Mouse (Mus musculus) neural tube, embryonic 14.5 days (tissue): ENCODE data around the gene Kcnh1. TPM values are rescaled to one million over a fixed set of nuclear protein-coding genes. Genes with fewer than 3 reads are reported as not detected.

Experiments
- ATAC-seq: fragments of 200-750 bp; cut with Nextera tagmentation; 2 replicates; pipeline ENCODE4 v1.8.0; 2017; ENCODE audit warnings: low read depth, mild to moderate bottlenecking, moderate TSS enrichment, moderate library complexity
- H3K27ac ChIP-seq: fragments of 300-500 bp; sonication (generic); 2 replicates; pipeline ENCODE4 v1.5.1; 2014; ENCODE audit warnings: low read depth, mild to moderate bottlenecking, control low read depth, low read length, moderate library complexity, mixed read lengths
- H3K27me3 ChIP-seq: fragments of 300-500 bp; sonication (generic); 2 replicates; pipeline ENCODE4 v1.6.1; 2014; ENCODE audit warnings: low read length; ENCODE audit not compliant: control insufficient read depth, insufficient read depth
- H3K36me3 ChIP-seq: fragments of 300-500 bp; sonication (generic); 2 replicates; pipeline ENCODE4 v1.6.1; 2014; ENCODE audit warnings: low read length, mixed read lengths; ENCODE audit not compliant: control insufficient read depth, insufficient read depth
- H3K4me1 ChIP-seq: fragments of 300-500 bp; sonication (generic); 2 replicates; pipeline ENCODE4 v1.6.1; 2014; ENCODE audit warnings: low read length; ENCODE audit not compliant: control insufficient read depth, insufficient read depth
- H3K4me2 ChIP-seq: fragments of 300-500 bp; sonication (generic); 2 replicates; pipeline ENCODE4 v1.6.1; 2014; ENCODE audit warnings: mild to moderate bottlenecking, low read depth, low read length, control low read depth
- H3K4me3 ChIP-seq: fragments of 300-500 bp; sonication (generic); 2 replicates; pipeline ENCODE4 v1.5.1; 2014; ENCODE audit warnings: low read depth, low read length, control low read depth, mixed read lengths
- H3K9ac ChIP-seq: fragments of 300-500 bp; sonication (generic); replicated peaks from 2 replicates; pipeline ENCODE4 v1.6.1; 2014; ENCODE audit warnings: low read depth, mild to moderate bottlenecking, control low read depth, low read length, mixed read lengths
- H3K9me3 ChIP-seq: fragments of 300-500 bp; sonication (generic); 2 replicates; pipeline ENCODE4 v1.6.1; 2016; ENCODE audit warnings: low read length; ENCODE audit not compliant: control insufficient read depth
- WGBS: fragments of 180-500 bp; shearing (Covaris S2); extraction: QIAGEN DNeasy Blood & Tissue Kit; methylation state at CpG from one replicate; pipeline ENCODE4 v1.1.7; 2014; 5-methylcytosine and 5-hydroxymethylcytosine counted together
- polyA plus RNA-seq: library from polyadenylated mRNA; unstranded; fragments of >200 nt; fragmentation: Nextera tagmentation; extraction: Ambion mirVana; gene quantifications from 2 replicates; pipeline ENCODE4 v1.2.1, GENCODE M21; 2014

Kcnh1 gene
- polyA plus RNA-seq, 1 experiment from 2014 or later: 3.1 TPM

DNA sequence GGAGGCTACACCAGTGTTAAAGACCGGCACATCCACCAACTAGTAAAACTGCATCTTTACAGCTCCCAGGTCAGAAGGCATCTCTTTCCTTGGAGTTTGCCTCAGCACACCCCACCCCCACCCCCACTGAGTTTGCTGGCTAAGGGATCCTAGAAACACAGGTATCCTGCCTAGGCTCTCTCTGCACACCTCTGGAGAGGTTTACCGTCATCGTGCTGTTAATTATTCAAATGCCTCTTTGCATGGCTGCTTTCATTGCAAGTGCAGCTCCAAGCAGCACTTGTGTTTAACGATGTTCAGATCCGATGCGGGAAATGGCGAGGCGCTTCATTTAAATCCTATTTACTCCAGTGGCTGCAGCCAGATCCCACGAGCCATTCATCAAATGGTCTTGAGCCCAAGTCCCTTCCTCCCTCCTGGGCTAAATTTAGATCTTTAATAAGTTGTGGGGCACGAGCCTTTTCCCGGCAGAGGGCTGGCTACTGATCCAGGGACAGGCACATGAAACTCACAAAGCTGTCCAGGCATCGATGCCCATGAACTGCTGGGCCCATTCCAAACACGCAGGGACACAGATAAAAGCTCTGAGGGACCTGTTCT is 330.4 kb downstream of the Kcnh1 start:
- Histone ChIP-seq H3K9me3 (no peaks in the 10 kb centered on the region), H3K9ac (no peak overlapping the region), H3K4me2 (peak overlapping the region; percentile 14; the same call in 1 of the 2 replicates), H3K27me3 (no peaks in the 10 kb centered on the region), H3K27ac (no peak overlapping the region), H3K4me1 (peaks cover 16% of the 10 kb centered on the region; the same call in 1 of the 2 replicates), H3K36me3 (no peaks in the 10 kb centered on the region), H3K4me3 (no peak overlapping the region)
- 27% methylated on average over 13 of the region's 13 CpGs for WGBS
- ATAC-seq: peak; percentile 59; the same call in 1 of the 2 replicates

DNA sequence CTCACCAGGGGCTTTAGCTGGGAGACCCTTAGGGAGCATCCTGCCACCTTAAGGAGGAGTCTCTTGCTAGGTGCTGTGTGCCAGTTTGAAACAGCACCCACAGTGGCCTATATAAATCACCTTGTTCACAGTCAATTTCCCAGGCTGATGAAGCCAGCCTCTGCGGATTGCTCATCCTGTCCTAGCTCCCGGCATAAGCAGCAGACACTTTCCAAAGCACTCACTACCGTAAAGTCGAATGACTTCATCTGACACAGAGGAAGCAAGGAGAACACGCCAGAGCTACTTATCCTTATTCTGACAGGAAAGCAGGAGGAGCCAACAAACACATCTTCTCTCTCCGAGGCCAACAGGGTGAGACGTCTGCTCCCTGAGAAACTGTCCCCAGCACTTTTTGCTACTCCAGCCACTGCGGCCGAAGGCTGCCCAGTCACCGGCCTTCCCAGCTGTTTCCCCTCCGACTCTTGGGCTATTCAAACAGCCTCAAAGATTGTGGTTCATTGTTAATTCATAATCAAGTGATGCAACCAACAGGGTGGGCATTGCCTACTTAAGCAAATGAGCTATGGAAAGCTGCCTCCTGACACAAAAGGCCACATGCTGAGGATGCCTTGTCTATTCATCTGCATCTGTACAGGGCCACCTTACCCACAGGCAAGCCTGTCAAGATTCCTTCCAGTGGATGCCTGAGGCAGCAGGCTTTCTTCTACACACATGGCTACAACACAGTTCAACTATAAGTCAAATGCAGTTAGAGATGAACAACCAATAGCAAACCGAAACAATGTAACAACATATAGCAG is 332.0 kb downstream of the Kcnh1 start:
- Histone ChIP-seq H3K4me2 (no peak overlapping the region), H3K9ac (no peak overlapping the region), H3K36me3 (no peaks in the 10 kb centered on the region), H3K27ac (peak overlapping the region; percentile 48; the same call in 1 of the 2 replicates), H3K4me1 (peaks cover 16% of the 10 kb centered on the region; the same call in 1 of the 2 replicates), H3K4me3 (no peak overlapping the region), H3K27me3 (no peaks in the 10 kb centered on the region), H3K9me3 (no peaks in the 10 kb centered on the region)
- no peak for ATAC-seq
- WGBS: 30% methylated on average over 12 of the region's 12 CpGs

DNA sequence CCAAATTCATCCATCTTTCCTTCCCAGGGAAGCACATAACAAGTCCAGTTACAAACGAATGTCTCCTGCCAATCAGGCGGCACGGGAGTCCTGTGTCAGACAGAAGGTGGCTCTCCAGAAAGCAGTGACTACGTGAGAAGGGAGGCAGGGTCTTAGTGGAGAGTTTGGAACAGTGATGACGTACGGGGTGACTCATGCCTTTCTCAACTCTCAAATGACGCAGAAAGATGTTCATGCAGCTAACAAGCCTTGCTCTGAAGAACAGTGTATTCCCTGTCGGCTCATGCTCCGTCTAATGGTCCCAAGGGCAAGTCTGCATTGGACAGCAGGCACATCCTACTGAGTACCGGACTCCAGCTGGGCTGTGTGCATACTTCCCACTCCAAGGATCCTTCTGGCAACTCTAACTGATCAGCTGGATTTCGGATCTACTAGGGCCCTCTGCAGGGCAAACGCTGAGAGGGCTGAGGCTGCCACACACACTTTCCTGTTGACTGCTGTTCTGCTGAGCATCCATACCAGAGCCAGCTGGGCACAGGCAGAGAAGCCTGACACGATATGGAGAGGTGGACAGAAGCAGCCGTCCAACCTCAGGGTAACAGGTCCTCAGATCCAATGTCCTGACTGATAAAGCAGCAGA is 335.3 kb downstream of the Kcnh1 start:
- H3K4me2 ChIP-seq: no peak overlapping the region
- no peaks in the 10 kb centered on the region for H3K9me3 ChIP-seq
- ATAC-seq: no peak
- WGBS: 74% methylated on average over 14 of the region's 14 CpGs
- H3K4me1 ChIP-seq: 0 out of 2 replicates have a peak, but pooled peaks cover 13% of the 10 kb centered on the region
- H3K9ac ChIP-seq: no peak overlapping the region
- no peaks in the 10 kb centered on the region for H3K36me3 ChIP-seq
- no peak overlapping the region for H3K27ac ChIP-seq
- no peaks in the 10 kb centered on the region for H3K27me3 ChIP-seq
- no peak overlapping the region for H3K4me3 ChIP-seq

DNA sequence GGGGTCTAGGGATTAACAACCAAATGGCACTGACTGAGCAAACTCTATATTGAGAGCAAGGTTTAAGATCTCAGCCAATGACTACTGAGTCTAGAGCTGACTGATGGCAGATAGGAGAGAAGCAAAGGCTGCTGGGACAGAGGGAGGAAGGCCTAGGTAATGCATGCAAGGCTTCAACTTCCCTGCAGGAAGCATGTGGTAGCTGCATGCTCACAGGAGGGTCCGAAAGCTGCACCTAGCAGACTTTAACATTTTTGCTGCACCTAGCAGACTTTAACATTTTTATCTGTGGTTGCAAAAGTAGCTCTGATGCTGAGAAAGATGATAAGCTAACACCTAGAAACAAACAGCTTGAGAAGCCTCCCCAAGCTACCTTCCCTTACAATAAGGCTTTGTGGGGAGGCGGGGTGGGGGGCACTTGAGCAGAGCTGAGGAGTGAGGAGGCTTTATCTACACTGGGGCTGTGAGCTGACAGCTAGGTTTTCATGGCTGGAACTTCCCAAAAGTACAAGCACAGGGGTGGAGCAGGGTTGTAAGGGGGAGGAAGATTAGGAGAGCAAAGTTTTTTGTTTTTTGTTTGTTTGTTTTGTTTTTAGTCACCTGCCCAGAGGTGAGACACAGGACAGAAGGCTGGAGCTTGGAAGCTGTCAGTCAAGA is 341.0 kb downstream of the Kcnh1 start:
- no peaks in the 10 kb centered on the region for H3K27me3 ChIP-seq
- 78% methylated on average over 2 of the region's 2 CpGs for WGBS
- H3K9me3 ChIP-seq: no peaks in the 10 kb centered on the region
- no peak overlapping the region for H3K4me3 ChIP-seq
- no peak overlapping the region for H3K27ac ChIP-seq
- ATAC-seq: no peak
- no peaks in the 10 kb centered on the region for H3K4me1 ChIP-seq
- no peaks in the 10 kb centered on the region for H3K36me3 ChIP-seq
- no peak overlapping the region for H3K4me2 ChIP-seq
- H3K9ac ChIP-seq: no peak overlapping the region

DNA sequence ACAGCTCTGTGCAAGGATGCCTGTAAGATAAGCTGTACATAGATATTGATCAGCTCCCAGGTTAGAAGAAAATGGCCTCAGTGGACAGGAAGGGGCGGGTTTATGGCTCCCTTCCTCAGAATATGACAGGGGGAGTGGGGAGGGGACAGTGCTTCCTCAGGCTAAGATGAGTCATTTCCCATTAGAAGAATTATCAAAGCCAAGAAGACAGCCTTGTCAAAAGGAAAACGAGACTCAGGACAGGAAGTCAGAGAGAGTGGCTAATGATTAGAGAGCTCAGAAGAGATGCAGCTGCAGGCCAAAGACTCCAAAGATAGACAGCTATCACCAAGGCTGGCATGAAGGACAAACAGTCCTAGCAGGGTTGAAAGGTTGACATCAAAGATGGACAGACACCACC is 341.6 kb downstream of the Kcnh1 start:
- Histone ChIP-seq H3K4me3 (no peak overlapping the region), H3K27me3 (no peaks in the 10 kb centered on the region), H3K9ac (no peak overlapping the region), H3K4me1 (no peaks in the 10 kb centered on the region), H3K9me3 (no peaks in the 10 kb centered on the region), H3K27ac (no peak overlapping the region), H3K36me3 (no peaks in the 10 kb centered on the region), H3K4me2 (no peak overlapping the region)
- no peak for ATAC-seq
- 66% methylated on average over 2 of the region's 2 CpGs for WGBS

DNA sequence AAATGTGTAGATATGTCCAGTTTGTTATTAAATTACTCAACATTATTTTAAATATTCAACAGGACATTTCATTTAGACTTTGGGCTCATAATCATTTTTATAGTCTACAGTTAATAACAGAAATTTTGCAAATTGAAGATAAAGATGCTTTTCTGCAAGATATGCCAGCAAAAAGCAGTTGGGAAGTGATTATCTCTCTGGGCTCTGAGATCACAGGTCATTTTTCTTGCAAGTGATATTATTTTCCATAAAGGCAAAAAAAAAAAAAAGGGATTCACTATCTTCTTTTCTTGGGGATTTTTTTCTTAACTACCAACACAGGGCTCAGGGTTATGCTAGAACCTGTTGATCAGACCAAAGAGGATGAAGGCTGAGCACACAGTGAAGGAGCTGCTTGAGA is 342.4 kb downstream of the Kcnh1 start:
- Histone ChIP-seq H3K27ac (no peak overlapping the region), H3K4me1 (no peaks in the 10 kb centered on the region), H3K36me3 (no peaks in the 10 kb centered on the region), H3K9ac (no peak overlapping the region), H3K9me3 (no peaks in the 10 kb centered on the region), H3K4me3 (no peak overlapping the region), H3K27me3 (no peaks in the 10 kb centered on the region), H3K4me2 (no peak overlapping the region)
- no peak for ATAC-seq

DNA sequence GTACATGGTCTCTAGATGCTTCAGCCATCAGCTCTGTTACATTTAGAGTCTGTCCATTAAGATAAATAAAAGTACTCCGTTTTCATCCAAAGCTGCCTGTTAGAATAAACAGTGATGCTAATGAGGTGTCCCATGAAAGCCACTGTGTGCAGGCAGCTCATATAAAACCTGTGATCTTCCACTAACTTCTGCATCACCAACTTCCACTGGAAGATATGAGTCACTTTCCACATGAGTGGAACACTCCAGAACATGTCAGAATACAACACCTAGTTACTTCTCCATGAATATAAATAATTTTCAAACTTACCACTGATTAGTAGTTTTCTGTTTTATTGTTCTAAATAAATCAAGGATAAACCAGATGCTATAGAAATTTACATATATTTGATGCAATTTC is 345.9 kb downstream of the Kcnh1 start:
- ATAC-seq: no peak
- WGBS: 49% methylated on average over 1 of the region's 1 CpGs
- no peak overlapping the region for H3K4me2 ChIP-seq
- H3K4me1 ChIP-seq: no peaks in the 10 kb centered on the region
- H3K27me3 ChIP-seq: no peaks in the 10 kb centered on the region
- no peak overlapping the region for H3K9ac ChIP-seq
- no peaks in the 10 kb centered on the region for H3K36me3 ChIP-seq
- no peak overlapping the region for H3K27ac ChIP-seq
- H3K4me3 ChIP-seq: no peak overlapping the region
- no peaks in the 10 kb centered on the region for H3K9me3 ChIP-seq

DNA sequence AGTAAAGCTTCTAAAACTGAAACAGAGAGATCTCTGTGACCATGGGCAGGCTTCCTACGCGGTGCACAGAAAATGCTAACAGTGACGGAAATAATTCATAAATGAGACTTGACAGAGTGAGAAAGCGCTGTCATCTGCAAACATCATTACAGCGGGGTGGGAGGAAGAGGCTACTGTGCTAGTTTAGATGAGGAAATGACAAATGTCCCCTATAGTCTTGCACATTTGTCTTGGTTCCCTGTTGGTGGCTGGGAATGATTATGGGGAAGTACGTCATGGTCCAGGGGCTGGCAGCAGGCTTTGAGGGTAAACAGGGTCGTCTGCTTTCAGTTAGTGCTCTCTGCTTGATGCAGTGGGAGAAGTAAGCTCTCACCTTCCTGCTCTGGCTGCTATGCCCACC is 346.6 kb downstream of the Kcnh1 start:
- WGBS: 67% methylated on average over 7 of the region's 7 CpGs
- H3K4me2 ChIP-seq: no peak overlapping the region
- H3K9ac ChIP-seq: no peak overlapping the region
- no peaks in the 10 kb centered on the region for H3K4me1 ChIP-seq
- H3K27me3 ChIP-seq: no peaks in the 10 kb centered on the region
- H3K36me3 ChIP-seq: no peaks in the 10 kb centered on the region
- no peak overlapping the region for H3K4me3 ChIP-seq
- H3K9me3 ChIP-seq: no peaks in the 10 kb centered on the region
- ATAC-seq: no peak
- H3K27ac ChIP-seq: no peak overlapping the region

DNA sequence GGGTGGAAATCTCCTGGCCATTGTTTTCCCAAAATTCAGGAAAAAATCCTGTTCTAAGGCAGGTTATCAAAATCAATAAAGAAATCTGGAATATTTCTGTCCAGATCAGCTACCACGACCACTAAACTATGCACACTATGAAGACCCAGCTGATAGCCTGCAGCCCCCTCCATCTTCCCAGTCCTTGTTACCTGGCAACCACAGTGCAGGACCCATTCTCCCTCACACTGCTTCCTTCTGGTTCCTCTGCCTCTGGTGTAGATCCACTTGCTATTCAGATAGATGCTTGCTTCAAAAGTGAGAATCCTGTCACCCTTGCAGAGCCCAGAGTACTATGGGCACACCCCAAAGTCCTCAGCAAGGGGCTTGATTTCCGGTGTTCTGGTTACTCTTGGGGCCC is 351.5 kb downstream of the Kcnh1 start:
- Histone ChIP-seq H3K9ac (no peak overlapping the region), H3K4me1 (no peaks in the 10 kb centered on the region), H3K27ac (no peak overlapping the region), H3K4me3 (no peak overlapping the region), H3K36me3 (no peaks in the 10 kb centered on the region), H3K27me3 (no peaks in the 10 kb centered on the region), H3K9me3 (no peaks in the 10 kb centered on the region), H3K4me2 (no peak overlapping the region)
- no peak for ATAC-seq
- 83% methylated on average over 2 of the region's 2 CpGs for WGBS
